Mouse (Mus musculus) R1 (cell line): Measurements from ENCODE around the gene Jsrp1.
A peak's percentile ranks its signal among the peaks of the same experiment; 100 is the strongest.
"Not testable (repeated sequence)": the region's sequence is repeated elsewhere in the genome, so short reads cannot be mapped to it uniquely, and the experiment has no call there.

Experiments
- DNase-seq: peaks from one replicate; pipeline ENCODE4 v3.0.0-alpha.2; 2018; ENCODE audit warnings: low read depth, low spot score

Jsrp1 gene

DNA sequence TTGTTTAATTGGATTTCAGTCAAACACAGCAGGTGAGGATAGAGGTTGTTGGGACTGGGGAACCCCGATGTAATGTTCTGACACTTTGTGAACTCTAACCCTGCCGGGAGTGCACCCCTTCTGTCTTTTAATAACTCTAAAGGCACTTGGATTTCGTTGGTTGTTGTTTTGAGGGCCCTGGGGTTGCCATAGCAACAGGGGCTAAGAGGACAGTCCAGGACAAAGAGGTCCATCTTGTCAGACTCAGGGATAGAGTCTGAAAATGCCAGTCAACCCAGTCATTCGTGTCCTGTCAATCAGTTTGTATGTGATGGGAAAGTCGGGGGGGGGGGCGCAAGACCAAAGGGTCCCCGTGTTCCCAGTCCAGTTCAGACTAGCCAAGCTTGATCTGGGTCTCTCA lies 19.5 kb upstream of the Jsrp1 start:
- no peak for DNase-seq

DNA sequence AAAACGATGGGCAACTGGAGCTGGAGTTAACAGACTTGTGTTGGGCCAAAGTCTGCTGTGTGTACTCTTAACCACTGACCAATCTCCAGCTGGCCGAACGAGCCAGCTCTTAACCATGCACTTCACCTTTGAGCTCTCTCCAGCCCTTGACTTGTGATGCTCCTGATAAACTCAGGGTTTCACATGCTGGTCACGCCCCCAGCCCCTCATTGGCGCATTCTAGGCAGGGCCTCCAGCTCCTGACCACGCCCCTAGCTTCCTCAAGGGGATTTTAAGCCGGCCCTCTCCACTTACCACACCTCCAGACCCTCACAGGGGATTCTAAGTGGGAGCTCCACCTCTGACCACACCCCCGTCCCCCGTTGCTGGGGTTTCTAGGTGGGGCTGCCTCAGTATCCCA lies 17.8 kb upstream of the Jsrp1 start:
- peak; percentile 97 for DNase-seq

DNA sequence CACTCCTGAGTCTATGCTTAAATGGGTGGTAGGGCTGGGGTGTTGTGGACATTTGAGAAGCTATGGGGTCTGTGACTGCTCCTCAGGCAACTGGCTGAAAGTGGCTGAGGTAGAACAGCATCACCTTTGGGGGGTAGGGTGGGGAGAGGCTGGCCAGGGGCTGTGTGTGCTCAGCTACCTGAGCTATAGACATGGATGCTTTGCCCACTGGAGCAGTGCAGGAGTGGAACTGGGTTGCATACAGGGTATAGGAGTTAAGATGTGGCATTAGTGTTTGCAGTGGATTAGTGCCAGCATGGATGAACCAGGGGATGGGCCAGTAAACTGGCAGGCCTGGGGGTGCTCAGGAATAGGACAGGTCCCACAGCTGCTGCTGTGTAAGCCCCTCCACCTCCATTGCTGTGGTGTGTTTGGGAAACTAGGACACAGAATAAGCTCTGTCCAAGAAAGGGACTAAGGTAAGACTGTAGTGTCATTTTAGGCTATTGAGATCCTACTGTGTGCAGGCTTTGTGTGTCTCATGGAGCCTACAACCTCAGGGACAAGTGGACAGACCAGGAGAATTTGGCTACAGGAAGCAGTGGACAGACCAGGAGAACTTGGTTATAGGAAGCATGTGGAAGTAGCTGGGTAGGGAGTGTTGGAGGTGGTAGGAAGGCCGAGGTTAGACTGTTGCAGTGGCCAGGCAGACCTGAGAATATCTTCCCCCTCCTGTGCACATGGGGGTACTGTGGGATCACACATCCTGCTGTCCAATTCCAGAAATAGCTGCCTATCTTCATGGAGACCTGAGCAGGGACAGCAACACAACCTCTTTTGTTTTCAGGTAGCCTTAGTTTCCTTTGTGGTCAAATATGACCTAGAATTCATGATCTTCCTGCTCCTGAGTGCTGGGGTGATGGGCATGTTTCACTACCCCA lies 16.3 kb upstream of the Jsrp1 start:
- no peak for DNase-seq

GRCm38 (mm10) chr10:80828587-80828986 lies 15.3 kb upstream of the Jsrp1 start:
- not testable (repeated sequence) for DNase-seq

DNA sequence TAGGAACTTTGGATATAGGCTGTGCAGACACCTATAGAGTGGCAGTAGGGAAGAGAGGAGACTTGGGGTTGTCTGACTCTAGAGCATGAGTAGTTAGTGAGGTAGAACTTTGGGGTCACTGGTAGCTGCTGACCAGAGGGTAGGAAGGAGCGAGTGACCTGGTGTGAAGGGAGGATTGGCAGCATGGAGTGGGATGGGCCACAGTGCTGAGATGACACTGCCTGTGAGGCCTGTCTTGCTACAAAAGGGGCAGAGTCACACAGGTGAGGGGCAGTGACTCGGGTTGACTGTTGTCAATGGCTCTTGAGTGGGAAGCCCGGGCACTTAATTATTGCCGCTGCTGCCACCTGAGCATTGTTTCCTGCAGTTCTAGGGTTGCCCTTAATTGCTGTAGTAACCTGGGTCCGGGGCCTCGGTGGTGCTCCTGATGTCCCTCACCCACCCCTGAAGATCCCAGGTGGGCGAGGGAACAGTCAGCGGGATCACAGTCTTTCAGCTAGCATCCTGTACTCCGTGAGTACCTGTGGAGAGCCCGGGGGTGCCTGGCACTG lies 14.6 kb upstream of the Jsrp1 start:
- DNase-seq: no peak

GRCm38 (mm10) chr10:80827063-80827869 lies 14.0 kb upstream of the Jsrp1 start:
- no peak for DNase-seq

GRCm38 (mm10) chr10:80826151-80827062 lies 13.1 kb upstream of the Jsrp1 start, which contains the start of gene Oaz1:
Oaz1 (plus strand) TSS chr10:80826656.
- DNase-seq: peak; percentile 100

- no peak for DNase-seq
Observed at GRCm38 (mm10) chr10:80824827-80825226, 11.5 kb upstream of the Jsrp1 start.

GRCm38 (mm10) chr10:80823847-80824643 lies 10.7 kb upstream of the Jsrp1 start:
- DNase-seq: no peak

GRCm38 (mm10) chr10:80823316-80823715 lies 10.0 kb upstream of the Jsrp1 start:
- no peak for DNase-seq

DNA sequence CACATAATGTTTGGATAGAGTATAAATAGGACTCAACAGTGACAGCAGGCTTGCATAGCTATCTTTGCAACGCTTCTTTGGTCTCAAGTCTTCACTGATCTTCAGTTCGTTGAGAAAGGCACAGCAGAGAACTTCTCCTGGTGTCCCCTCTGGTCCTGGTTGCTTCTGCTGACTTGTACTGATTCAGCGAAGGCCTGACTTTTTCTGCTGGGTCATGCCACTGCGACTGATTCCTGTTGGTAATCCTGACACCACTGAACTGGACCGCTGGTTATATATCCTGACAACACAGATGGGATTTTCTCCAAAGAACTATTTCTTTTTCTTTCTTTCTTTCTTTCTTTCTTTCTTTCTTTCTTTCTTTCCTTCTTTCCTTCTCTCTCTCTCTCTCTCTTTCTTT lies 9.2 kb upstream of the Jsrp1 start:
- DNase-seq: no peak

- DNase-seq: peak; percentile 75
Observed at GRCm38 (mm10) chr10:80821991-80822390, 8.7 kb upstream of the Jsrp1 start.

DNA sequence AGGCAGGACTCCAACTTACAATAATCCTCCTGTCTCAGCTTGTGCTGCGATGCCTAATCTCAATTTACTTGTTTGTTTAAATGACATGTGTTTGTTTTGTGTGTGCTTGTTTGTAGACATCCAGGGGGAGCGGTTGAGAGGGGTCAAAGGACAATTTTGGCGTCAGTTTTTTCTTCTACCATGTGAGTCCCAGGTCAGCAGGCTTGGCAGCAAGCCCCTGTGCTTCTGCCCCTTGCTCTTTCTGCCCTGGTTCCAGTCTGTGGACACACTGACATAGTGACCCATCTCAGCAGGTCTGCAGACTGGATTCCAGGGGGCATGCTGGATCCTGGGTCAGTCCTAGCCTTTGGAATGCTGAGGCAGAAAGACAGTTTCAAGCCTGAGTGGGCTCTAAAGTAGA lies 6.1 kb upstream of the Jsrp1 start:
- no peak for DNase-seq

- no peak for DNase-seq
Observed at GRCm38 (mm10) chr10:80818599-80819281, 5.4 kb upstream of the Jsrp1 start.

DNA sequence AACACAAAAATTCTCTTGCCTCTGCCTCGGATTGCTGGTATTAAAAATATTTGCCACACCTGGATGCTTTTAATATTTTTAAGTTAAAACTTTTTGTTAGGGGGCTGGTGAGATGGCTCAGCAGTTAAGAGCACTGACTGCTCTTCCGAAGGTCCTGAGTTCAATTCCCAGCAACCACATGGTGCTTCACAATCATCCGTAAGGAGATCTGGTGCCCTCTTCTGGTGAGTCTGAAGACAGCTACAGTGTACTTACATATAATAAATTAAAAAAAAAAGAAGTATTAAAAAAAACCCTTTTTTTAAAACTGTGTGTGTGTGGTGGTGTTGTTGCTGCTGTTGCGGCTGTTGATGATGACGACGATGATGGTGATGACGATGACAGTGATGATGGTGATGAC lies 4.7 kb upstream of the Jsrp1 start:
- DNase-seq: peak; percentile 67

- DNase-seq: no peak
Observed at GRCm38 (mm10) chr10:80817164-80817563, 3.9 kb upstream of the Jsrp1 start.

DNA sequence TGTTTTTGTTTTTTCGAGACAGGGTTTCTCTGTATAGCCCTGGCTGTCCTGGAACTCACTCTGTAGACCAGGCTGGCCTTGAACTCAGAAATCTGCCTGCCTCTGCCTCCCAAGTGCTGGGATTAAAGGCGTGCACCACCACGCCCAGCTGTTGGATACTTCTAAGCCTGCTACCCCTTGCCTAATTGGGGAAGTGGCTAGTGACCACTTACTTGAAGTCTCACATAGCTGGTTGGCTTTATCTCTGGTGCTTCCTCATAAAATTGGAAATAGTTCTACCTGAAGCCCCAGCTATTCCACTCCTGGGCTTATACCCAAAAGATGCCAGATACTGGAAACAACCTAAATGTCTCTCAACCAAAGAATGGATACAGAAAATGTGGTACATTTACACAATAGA lies 3.0 kb upstream of the Jsrp1 start:
- DNase-seq: not testable (repeated sequence)

GRCm38 (mm10) chr10:80814800-80815199 lies 1.5 kb upstream of the Jsrp1 start:
- no peak for DNase-seq

GRCm38 (mm10) chr10:80812391-80813041 lies 782 bp downstream of the Jsrp1 start:
- DNase-seq: no peak
